Mouse (Mus musculus) lung, adult 10 weeks (tissue): Measurements from ENCODE around the gene Tstd1. TPM values are rescaled to one million over a fixed set of nuclear protein-coding genes. Genes with fewer than 3 reads are reported as not detected.

Experiments used
- polyA plus RNA-seq: library from polyadenylated mRNA; stranded (reverse); fragments of 350-450 nt; fragmentation: Illumina TruSeq; extraction: RNeasy Lipid Tissue Mini Kit (QIAGEN cat#74804); gene quantifications from one replicate; pipeline ENCODE4 v1.2.3, GENCODE M21; 2014; ENCODE audit warnings: low read depth, low replicate concordance; ENCODE audit not compliant: insufficient read depth

Gene Tstd1
- polyA plus RNA-seq = 19.4 TPM

DNA sequence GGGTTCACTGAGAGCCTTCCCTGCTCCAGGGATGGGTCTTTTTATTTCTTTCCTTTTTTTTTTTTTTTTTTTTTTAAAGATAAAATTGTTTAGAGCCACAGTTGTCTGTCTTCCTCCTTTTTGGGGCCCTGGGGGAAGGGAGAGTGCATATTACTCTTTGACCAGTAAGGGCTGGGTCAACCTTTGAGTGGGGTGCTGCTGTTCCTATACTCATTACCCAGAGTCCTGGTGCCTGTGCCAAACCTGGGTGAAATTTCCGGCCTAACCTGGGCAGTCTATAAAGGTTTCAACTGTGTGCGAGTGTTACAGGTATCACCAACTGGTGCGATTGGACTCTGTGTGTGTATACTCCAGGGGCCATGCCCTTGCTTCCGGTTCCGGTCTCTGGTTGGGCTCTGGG, at the start of gene Tstd1:
Gene Tstd1, plus strand, starts transcription at position 213 of the 400 bp plus-strand sequence.

DNA sequence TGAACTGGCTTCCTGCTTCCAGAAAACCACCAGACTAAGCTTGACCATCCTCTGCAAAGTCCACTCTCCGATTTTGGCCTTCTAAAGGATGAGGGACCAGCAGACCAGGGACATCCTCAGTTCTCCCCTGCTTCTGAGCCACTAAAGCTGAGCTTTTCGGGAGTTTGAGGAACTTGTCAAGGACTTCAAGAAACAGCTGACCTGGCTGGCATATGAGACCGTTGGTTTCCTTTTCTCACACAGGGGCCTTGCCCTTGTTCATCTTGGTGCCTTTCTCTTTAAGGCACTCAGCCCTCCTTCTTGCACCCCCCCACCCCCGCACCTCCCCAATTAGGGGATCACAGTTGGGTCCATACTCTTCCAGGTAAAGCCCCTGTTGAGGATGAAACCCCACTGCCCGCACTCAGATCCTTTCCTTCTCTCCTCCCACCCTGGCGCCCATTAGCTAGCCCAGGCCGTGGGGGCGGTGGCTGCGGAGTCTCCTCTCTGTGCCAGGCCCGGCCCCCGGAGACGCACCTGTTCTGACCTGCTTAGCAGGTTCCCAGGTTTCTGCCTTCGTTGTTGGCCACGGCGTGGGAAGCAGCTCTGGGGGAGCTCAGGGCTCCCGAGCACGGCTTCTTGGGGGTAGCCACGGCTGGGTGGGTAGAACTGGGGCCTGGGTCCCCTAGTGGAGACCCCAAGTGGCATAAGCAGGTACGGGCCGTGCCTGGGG, 48.7 kb upstream of the Tstd1 start, which contains the start of gene Nectin4:
Gene Nectin4, plus strand, starts transcription at position 255 of the 712 bp plus-strand sequence.

GRCm38 (mm10) chr1:171388376-171389102, 30.1 kb upstream of the Tstd1 start, which contains the start of gene Arhgap30:
Gene Arhgap30 (plus strand): TSS chr1:171388954.

DNA sequence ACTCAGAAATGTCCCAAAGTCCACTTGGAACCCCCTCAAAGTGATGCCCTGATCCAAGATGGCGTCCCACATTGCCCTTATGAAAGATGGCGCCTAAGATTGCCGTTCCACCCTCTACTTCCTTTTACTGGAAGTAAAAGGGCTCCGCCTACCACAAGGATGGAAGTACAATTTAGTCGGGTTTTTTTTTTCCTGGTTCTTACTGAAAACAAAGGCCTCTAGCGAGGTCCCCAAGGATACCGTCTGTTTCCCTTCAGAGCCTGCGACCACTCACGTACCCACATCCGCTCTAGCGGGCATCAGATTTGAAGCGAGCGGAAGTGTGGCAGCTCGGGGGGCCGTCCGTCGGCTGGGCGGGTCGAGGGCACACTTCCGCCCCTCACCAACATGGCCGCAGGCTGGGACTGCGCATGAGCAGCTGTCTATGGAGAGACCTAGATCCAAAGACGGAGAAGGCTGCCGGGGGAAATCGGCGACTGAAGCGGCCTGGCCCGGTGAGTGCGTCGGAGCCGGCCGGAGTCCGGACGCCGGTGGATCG, 7.7 kb upstream of the Tstd1 start, which contains the start of gene Usf1:
Gene Usf1, plus strand, starts transcription at position 367 of the 538 bp plus-strand sequence.

GRCm38 (mm10) chr1:171437264-171438013, 18.8 kb downstream of the Tstd1 start, which contains the start of gene F11r:
Gene F11r (plus strand): TSS chr1:171437535.

Other genes with a start within 250 kb of the Tstd1 start
- 93.6 TPM for gene Pcp4l1, start 222.6 kb upstream of the Tstd1 start, polyA plus RNA-seq
- gene Nr1i3, start 204.9 kb upstream of the Tstd1 start, polyA plus RNA-seq = 0.08 TPM
- 41.1 TPM for gene Tomm40l, start 196.4 kb upstream of the Tstd1 start, polyA plus RNA-seq
- gene Apoa2, start 193.8 kb upstream of the Tstd1 start, polyA plus RNA-seq = 2.2 TPM
- gene Fcer1g, start 184.5 kb upstream of the Tstd1 start, polyA plus RNA-seq = 156 TPM
- gene Adamts4, start 168.5 kb upstream of the Tstd1 start, polyA plus RNA-seq = 0.31 TPM
- 133 TPM for gene Ndufs2, start 167.5 kb upstream of the Tstd1 start, polyA plus RNA-seq
- gene B4galt3, start 148.5 kb upstream of the Tstd1 start, polyA plus RNA-seq = 23.0 TPM
- gene Ppox, start 137.7 kb upstream of the Tstd1 start, polyA plus RNA-seq = 20.3 TPM
- 24.7 TPM for gene Usp21, start 130.9 kb upstream of the Tstd1 start, polyA plus RNA-seq
- 102 TPM for gene Ufc1, start 123.8 kb upstream of the Tstd1 start, polyA plus RNA-seq
- gene Dedd, start 89.7 kb upstream of the Tstd1 start, polyA plus RNA-seq = 26.5 TPM
- 33.3 TPM for gene Nit1, start 73.2 kb upstream of the Tstd1 start, polyA plus RNA-seq
- 79.6 TPM for gene Pfdn2, start 73.2 kb upstream of the Tstd1 start, polyA plus RNA-seq
- 1.1 TPM for gene Klhdc9, start 58.1 kb upstream of the Tstd1 start, polyA plus RNA-seq
- 6.3 TPM for gene Nectin4, start 48.8 kb upstream of the Tstd1 start, polyA plus RNA-seq
- 9.8 TPM for gene Arhgap30, start 29.9 kb upstream of the Tstd1 start, polyA plus RNA-seq
- gene Usf1, start 7.6 kb upstream of the Tstd1 start, polyA plus RNA-seq = 86.9 TPM
- gene F11r, start 18.7 kb downstream of the Tstd1 start, polyA plus RNA-seq = 120 TPM
- 4.7 TPM for gene Alyref2, start 84.6 kb downstream of the Tstd1 start, polyA plus RNA-seq
- gene Itln1, start 116.4 kb downstream of the Tstd1 start, polyA plus RNA-seq = not detected
- 2.3 TPM for gene Cd244a, start 140.3 kb downstream of the Tstd1 start, polyA plus RNA-seq
- 7.1 TPM for gene Ly9, start 188.5 kb downstream of the Tstd1 start, polyA plus RNA-seq
- 3.2 TPM for gene Slamf7, start 234.2 kb downstream of the Tstd1 start, polyA plus RNA-seq